Mouse (Mus musculus) kidney, adult 18-20 months (tissue): ENCODE data around the gene Sag.

Experiments used
- DNase-seq: peaks from one replicate; pipeline ENCODE4 v3.0.0; 2021

Gene Sag

DNA sequence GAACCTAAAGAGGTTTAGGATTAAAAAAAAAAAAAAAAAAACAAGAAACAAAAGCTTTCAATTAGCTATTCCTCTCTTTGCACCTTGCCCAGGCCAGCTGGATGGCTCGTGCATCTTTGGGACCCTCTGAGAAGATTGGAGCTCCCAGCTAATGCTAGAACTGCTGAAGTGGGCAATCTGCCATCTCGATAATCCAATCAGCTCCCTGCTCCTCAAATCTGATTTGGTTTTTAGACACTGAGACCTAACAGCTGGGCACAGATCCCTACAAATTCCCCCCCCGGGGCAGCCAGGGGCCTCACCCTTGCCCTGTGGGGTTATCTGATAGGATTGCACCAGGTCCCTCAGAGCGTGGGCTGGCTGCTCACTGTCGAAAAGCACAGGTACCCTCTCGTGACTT, at the start of gene Sag:
TSS of gene Sag (plus strand) at position 105 of the 400 bp plus-strand sequence.
- DNase-seq, result no peak

DNA sequence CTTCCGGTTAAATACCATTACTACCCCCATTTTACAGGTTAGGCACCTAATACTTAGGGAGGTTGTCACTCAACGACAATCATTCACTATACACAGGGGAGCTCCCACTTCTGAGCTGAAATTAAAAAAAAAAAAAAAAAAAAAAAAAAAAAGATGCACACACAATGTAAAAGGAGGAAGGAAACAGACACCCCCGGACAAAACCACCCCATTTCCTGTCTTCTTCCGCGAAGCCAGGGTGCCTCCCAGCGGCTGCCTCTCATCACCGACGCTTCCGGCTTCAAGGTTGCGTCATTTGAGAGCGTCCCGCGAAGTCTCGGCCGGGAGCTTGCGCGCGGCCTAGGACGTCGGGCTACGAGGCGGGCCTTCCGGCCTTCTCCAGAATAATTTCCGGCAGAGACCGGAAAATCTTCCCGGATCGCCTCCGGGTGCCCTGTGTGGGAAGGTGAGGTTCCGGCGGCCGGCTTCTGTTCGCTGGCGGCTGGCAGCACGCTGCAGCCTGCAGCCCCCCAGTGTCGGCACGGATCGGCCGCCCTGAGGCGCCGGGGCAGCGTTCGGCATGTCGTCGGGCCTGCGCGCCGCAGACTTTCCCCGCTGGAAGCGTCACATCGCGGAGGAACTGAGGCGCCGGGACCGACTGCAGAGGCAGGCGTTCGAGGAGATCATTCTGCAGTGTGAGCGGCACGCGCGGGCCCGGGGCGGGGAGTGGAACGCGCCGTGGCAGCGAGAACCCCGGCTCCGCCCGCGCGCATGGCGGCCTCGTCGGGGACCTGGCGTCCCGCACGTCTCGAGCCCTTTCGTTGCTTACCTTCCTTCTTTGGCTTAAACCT, 47.6 kb upstream of the Sag start, which contains the start of gene Atg16l1:
TSS of gene Atg16l1 (plus strand) at position 230 of the 830 bp plus-strand sequence.
- peak; percentile 94 for DNase-seq

- no peak for DNase-seq
Measured at GRCm38 (mm10) chr1:87763821-87764220, 39.7 kb upstream of the Sag start.

DNA sequence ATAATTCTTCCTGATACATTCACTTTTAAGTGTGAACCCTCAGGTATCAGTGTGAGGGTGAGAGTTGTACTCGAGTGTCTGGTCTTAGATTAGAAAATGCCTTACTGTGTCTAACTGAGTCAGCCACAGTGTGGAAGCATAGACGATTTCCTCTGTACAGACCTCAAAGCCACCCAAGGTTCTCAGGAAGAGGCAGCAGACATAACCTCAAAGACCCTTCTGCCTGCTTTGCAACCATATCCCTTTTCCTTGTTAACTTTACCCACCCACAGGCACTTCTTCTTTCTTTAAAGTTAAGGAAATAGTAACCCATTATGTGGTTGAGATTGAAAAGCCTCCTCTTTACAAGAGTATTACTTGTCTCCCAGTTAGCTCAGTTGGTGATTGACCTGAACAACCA, 37.7 kb upstream of the Sag start:
- DNase-seq, result no peak

- DNase-seq, result peak; percentile 18
Measured at GRCm38 (mm10) chr1:87766233-87766632, 37.2 kb upstream of the Sag start.

GRCm38 (mm10) chr1:87769263-87769662, 34.2 kb upstream of the Sag start:
- DNase-seq, result no peak

- no peak for DNase-seq
Measured at GRCm38 (mm10) chr1:87770486-87770885, 33.0 kb upstream of the Sag start.

GRCm38 (mm10) chr1:87771724-87772123, 31.8 kb upstream of the Sag start:
- no peak for DNase-seq

GRCm38 (mm10) chr1:87773336-87773735, 30.1 kb upstream of the Sag start:
- no peak for DNase-seq

DNA sequence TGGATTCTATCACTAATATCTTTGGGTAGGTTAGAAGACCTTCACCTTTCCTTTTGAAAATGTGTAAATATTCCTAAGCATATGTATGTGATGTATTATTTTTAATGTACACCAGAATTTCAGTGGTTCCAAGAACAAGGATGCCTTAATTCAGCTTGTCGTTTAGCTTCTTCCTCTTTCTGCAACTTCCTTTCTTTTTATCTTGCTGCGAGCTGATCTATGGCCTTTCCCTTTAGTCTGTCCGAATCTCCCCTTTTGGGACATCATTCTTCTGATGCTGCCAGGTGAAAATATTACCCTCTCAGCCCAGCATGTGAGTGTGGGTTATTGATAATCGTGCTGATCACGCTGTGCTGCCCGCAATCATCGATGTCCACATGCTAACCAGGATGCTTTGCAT, 28.6 kb upstream of the Sag start:
- DNase-seq, result no peak

GRCm38 (mm10) chr1:87779204-87779785, 24.2 kb upstream of the Sag start:
- no peak for DNase-seq

DNA sequence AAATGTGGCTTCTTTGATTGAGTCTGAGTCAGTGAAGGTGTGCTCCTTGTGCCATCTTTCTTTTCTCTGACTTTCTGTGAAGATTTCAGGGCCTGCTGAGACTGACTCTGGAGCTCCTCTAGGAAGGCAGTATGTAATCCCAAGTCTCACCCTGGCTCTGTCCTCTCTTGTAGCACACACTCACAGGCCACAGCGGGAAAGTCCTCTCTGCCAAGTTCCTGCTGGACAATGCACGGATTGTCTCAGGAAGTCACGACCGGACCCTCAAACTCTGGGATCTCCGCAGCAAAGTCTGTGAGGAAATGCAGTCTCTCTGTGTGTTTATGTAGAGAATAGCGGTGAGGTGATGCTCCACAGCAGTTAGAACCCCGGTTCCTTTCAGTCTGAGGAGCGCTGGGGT, 17.8 kb upstream of the Sag start:
- no peak for DNase-seq

DNA sequence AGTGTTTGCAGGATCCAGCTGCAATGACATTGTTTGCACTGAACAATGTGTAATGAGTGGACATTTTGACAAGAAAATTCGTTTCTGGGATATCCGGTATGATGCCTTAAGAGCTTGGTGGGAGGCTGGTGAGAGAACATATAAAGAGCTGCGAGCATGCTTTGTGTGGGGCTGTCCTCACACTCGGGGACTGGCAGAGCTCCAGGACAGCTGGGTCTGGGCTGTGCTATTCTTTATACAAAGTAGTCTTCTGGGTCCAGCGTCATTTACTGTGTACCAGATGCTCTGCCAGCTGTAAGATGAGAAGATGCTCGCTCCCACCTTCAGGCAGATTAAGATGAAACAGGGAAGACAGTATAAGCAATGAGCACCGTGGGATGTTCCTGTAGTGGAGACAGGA, 17.2 kb upstream of the Sag start:
- no peak for DNase-seq

DNA sequence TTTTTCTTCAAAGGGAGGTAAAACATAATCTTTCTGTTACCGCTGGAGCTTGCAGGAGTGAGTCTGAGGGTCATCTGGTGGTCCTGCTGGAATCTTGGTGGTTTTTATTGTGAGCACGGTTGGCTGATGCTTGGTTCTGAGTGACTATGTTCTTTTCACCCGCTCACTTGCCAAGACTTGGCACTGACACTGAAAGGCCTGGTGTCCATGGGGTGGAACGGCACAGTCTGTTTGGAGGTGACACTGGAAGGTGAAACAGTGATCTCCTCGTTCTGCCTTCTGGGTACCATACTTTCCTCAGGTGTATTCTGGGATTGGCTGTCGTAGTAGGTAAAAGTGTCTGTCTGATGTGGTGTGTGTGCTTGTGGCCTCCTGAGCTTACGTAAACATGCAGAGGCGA, 13.8 kb upstream of the Sag start:
- no peak for DNase-seq

DNA sequence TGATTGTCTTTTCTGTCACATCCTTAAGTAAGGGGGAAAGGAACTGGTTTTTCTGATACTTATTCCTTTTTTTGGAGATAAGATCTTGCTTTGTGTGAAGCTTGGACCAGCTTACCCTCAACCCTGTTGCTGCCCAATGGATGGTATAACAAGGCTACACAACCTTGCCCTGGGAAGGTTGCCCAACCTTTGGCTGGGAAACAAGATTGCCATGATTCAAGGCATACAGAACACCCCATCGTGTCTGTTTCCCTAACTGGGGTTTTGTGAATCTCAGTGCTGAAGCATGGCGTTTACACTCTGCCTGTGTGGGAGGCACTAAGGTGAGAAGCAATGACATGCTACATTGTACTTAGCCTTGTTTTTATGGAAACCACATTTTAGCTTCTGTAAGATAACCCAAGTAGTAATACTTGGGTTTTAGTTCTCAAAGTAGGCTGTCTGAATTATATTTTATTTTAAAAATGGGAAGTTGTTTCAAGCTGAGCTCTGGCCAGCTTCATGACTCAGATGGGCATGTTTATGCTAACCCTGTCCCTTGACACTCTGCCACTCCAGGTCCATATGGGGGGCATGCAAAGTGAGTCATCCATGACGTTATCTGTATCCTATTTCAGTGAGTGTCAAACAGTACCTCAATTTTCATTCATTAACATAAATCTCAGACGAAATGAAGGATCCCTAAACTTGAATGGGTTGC, 10.9 kb upstream of the Sag start:
- DNase-seq, result no peak

DNA sequence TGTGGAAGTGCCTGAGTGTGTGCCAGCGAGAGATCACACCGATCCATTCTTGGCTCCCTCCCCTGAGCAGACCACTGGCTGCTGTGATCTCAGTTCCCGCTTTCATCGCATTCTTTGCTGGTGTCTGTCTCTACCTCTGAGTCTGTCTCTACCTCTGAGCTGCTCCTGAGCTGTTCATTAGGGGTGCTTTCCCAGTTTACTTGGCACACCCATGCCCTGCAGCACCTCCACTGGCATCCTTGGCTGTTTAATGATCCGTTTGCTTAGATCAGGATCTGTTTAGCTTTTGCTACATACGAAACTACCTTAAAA, 10.4 kb upstream of the Sag start:
- no peak for DNase-seq

DNA sequence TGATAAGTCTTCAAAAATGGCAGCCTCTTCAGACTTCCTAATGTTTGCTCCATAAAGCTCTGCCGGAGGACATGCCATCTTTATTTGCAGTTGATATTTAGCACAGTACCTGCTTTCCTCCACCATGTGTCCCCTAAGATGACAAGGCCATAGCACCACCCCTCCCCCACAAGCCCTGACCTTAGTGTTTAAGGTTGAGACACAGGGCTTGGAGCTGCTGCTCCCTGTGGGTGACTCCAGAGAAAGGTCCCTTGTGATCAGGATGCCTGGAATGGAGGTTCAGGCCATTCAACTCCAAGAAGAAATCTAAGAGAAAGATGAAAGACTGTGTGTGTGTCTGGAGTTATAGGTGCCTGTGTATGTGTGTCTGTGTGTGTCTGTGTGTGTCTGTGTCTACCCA, 5.8 kb upstream of the Sag start:
- no peak for DNase-seq

- DNase-seq, result no peak
Measured at GRCm38 (mm10) chr1:87798306-87798705, 5.2 kb upstream of the Sag start.

DNA sequence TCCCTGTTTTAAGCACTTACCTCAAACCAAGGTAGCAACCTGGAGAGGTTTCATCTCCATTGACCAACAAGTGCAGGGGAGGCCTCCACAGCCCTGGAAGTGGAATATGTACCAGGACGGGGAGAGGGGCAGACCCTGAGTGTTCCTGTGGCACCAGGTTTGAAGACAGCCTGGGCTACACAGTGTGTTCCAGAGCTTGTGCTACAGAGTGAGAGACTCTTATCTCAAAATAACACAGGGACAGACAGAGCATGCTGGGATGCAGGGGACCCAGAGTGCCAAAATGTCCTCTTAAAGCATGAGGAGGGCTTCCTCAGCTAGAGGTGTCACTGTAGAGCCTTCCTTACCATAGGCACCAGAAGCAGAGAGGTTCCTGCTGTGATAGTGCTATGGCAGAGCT, 4.3 kb downstream of the Sag start:
- DNase-seq, result no peak

DNA sequence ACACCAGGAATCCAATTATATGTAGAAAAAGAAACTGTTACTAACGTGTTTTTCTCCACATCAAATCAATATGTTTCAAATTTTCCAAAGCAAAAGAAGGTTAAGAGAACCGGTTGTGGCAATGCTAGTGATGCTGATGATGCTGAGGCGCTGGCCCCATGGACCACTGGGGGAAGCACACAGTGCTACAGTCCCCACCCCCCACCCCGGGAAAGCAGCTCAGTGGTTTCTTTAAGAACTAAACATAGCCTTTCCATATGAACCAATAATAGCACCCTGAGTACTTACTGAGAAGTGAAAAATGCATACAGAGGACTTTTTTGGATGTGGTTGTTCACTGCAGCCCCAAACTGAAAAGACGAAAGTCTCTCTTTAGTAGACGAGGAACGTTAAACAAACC, 7.9 kb downstream of the Sag start:
- DNase-seq, result no peak

- DNase-seq, result no peak
Measured at GRCm38 (mm10) chr1:87812061-87812460, 8.6 kb downstream of the Sag start.

- no peak for DNase-seq
Measured at GRCm38 (mm10) chr1:87813155-87813554, 9.7 kb downstream of the Sag start.

DNA sequence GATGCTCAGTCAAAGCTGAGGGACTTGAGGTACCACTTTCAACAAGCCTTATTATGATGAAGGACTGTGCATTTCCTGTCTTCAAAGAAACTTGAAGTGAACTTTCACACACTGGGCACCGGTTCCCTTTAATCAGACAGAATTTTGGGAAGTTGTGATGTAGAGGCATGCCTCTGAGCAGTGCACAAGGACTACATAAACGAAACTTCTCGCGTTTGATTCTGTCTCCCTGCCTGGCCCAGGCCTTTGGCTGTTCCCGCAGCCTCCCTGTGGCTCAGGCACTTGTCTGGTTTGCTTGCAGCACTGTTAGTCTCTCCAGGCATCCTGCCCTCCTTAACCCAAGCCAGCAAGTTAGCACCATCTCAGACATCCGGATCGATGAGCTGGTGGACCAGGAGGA, 10.2 kb downstream of the Sag start:
- no peak for DNase-seq

DNA sequence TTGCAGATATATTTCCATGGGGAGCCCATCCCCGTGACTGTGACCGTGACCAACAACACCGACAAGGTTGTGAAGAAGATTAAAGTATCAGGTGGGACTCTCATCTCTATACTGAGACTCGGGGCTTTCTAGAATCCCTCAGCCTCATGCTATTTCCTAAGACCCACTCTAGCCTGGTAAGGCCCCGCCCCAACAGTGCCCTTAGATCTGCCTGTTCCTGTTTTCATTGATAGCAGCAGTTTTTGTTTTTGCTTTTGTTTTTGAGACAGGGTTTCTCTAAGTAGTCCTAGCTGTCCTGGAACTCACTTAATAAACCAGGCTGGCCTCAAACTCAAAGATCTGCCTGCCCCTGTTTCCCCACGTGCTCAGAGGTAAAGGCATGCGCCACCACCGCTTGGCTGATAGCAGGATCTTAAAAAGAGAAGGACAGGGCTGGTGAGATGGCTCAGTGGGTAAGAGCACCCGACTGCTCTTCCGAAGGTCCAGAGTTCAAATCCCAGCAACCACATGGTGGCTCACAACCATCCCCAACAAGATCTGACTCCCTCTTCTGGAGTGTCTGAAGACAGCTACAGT, 21.0 kb downstream of the Sag start:
- DNase-seq, result no peak
